Mouse (Mus musculus) bone marrow, adult 2 months (tissue): ENCODE measurements around the gene Atxn1. TPM values are rescaled to one million over a fixed set of nuclear protein-coding genes. Genes with fewer than 3 reads are reported as not detected.
A peak's percentile ranks its signal among the peaks of the same experiment; 100 is the strongest.

Experiments
- H3K27ac ChIP-seq: fragments of 200-500 bp; 2 replicates; pipeline ENCODE4 v1.5.1; 2012; ENCODE audit warnings: low read depth, mild to moderate bottlenecking, control low read depth, inconsistent platforms, low read length; ENCODE audit not compliant: control insufficient read depth, poor library complexity, insufficient read depth
- H3K4me1 ChIP-seq: fragments of 200-500 bp; 2 replicates; pipeline ENCODE4 v1.6.1; 2011; ENCODE audit warnings: low read length; ENCODE audit not compliant: control insufficient read depth, insufficient read depth
- H3K4me3 ChIP-seq: fragments of 200-500 bp; replicated peaks from 2 replicates; pipeline ENCODE3; 2011; ENCODE audit warnings: mild to moderate bottlenecking, low read depth, low read length, control low read depth; ENCODE audit not compliant: control insufficient read depth
- CTCF ChIP-seq: fragments of 200-500 bp; IDR thresholded peaks from 2 replicates; pipeline ENCODE4 v1.5.1; 2011; ENCODE audit warnings: low read length, control low read depth; ENCODE audit not compliant: control insufficient read depth, insufficient read depth
- POLR2A ChIP-seq: fragments of 200-500 bp; IDR thresholded peaks from 2 replicates; pipeline ENCODE4 v1.6.1; 2011; ENCODE audit warnings: low read depth, mild to moderate bottlenecking, control low read depth, low read length, borderline replicate concordance; ENCODE audit not compliant: control insufficient read depth
- WGBS: fragments of 180-500 bp; shearing (Covaris S2); methylation state at CpG from one replicate; pipeline ENCODE4 v1.1.7; 2018; 5-methylcytosine and 5-hydroxymethylcytosine counted together
- polyA plus RNA-seq: library from polyadenylated mRNA; stranded (reverse); fragments of >200 nt; gene quantifications from 2 replicates; pipeline ENCODE4 v1.2.4, GENCODE M21; 2011; ENCODE audit warnings: low replicate concordance; ENCODE audit not compliant: missing spikeins, insufficient read depth, insufficient read length

The Atxn1 gene
- polyA plus RNA-seq, 1 experiment, result 5.8 TPM

GRCm38 (mm10) chr13:45876368-45876760 is 88.4 kb downstream of the Atxn1 start:
- peaks cover 1% of the 10 kb centered on the region; the same call in 1 of the 2 replicates for H3K4me1 ChIP-seq
- 30% methylated on average over 2 of the region's 2 CpGs for WGBS

DNA sequence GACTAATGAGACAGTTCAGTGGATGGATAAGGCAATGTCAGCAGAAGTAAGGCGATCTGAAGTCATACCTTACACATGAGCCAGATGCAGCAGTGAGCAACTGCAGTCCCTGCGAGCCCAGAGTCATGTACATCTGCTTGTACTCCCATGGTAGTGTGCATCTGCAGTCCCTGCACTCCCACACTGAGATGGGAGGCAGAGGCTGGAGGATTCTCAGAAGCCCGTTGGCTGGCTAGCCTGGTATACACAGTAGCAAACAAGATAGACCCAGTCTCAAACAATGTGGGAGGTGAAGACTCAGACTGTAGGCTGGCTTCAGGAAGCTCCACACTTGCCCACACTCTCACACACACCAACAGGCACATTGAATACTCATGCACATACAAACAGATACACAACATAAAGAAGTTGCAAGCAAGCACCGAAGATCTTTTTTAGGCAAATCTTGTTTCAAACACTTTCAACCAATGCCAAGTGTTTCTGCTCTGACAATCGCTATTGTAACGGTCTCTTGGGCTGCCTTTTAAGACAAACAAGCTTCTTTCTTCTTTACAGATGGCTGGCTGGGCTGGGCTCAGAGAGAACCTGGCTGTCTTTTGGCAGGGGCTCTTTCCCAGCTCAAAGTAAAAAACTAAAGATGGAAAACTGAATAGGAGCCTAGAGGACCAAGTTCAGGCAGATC is 89.0 kb downstream of the Atxn1 start:
- 61% methylated on average over 6 of the region's 6 CpGs for WGBS
- peaks cover 1% of the 10 kb centered on the region; the same call in 1 of the 2 replicates for H3K4me1 ChIP-seq
- H3K4me3 ChIP-seq, result no peak overlapping the region

More at GRCm38 (mm10) chr13:45876368-45876760, 88.4 kb downstream of the Atxn1 start:
- TF ChIP-seq POLR2A (no peak), CTCF (no peak)
- Histone ChIP-seq H3K4me3 (no peak overlapping the region), H3K27ac (no peak overlapping the region)

GRCm38 (mm10) chr13:45874196-45874595 is 90.6 kb downstream of the Atxn1 start:
- 91% methylated on average over 4 of the region's 4 CpGs for WGBS
- TF ChIP-seq POLR2A (no peak), CTCF (no peak)
- Histone ChIP-seq H3K27ac (no peak overlapping the region), H3K4me3 (no peak overlapping the region), H3K4me1 (peaks cover 1% of the 10 kb centered on the region; the same call in 1 of the 2 replicates)

More for the DNA sequence above, 89.0 kb downstream of the Atxn1 start:
- TF ChIP-seq POLR2A, result no peak
- TF ChIP-seq CTCF, result no peak
- H3K27ac ChIP-seq, result no peak overlapping the region

- Histone ChIP-seq H3K4me3 (no peak overlapping the region), H3K27ac (no peak overlapping the region), H3K4me1 (peaks cover 1% of the 10 kb centered on the region; the same call in 1 of the 2 replicates)
- no peak for TF ChIP-seq CTCF
- no peak for TF ChIP-seq POLR2A
- 63% methylated on average over 7 of the region's 7 CpGs for WGBS
These were observed 91.8 kb downstream of the Atxn1 start for GRCm38 (mm10) chr13:45872966-45873365.

- H3K4me3 ChIP-seq, result peak overlapping the region; percentile 77
- peak overlapping the region; percentile 28 for H3K27ac ChIP-seq
- no peak for TF ChIP-seq CTCF
- TF ChIP-seq POLR2A, result no peak
- 7% methylated on average over 14 of the region's 14 CpGs for WGBS
- H3K4me1 ChIP-seq, result peaks cover 1% of the 10 kb centered on the region; the same call in 1 of the 2 replicates
These were observed 92.6 kb downstream of the Atxn1 start for GRCm38 (mm10) chr13:45872041-45872746.

DNA sequence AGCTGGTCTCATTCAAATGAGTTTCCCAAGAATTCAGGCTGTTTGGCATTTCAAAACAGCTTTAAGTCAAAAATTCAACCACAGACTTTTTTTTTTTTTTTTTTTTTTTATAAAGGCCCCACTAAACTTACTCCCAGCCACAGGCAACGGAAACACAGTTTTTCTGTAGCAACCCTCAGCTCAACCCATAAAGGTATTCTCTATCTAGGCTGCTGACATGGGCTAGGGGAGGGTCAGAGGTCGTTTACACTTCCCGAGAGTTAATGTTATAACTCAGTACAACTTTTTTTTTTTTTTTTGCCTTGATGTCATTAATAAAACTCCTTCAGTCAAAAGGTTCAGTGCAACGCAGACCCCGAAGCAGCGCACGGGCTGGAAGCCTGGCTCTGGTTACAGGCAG is 93.3 kb downstream of the Atxn1 start:
- TF ChIP-seq POLR2A (no peak), CTCF (no peak)
- Histone ChIP-seq H3K4me1 (peaks cover 1% of the 10 kb centered on the region; the same call in 1 of the 2 replicates), H3K4me3 (peak overlapping the region; percentile 77), H3K27ac (no peak overlapping the region; the same call in 1 of the 2 replicates)
- WGBS, result 15% methylated on average over 7 of the region's 7 CpGs

DNA sequence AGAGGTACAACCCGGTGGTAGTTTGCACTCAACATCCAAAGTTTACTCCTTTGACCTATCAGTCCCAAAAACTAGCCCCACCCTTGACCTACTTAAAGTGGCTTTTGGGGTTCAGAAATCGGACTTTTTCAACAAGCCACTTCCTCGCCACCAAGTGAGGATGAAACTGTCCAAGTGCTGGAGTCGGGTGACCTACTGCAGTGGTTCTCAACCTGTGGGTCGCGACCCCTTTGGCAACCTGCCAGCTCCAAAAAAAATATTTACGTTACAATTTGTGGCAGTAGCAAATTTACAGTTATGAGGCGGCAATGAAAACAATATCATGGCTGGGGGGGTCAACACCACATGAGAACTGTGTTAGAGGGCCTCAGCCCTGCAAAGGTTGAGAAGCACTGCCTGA is 95.9 kb downstream of the Atxn1 start:
- Histone ChIP-seq H3K4me1 (no peaks in the 10 kb centered on the region; the same call in 1 of the 2 replicates), H3K4me3 (no peak overlapping the region), H3K27ac (no peak overlapping the region)
- TF ChIP-seq POLR2A, result no peak
- no peak for TF ChIP-seq CTCF
- 56% methylated on average over 8 of the region's 8 CpGs for WGBS

DNA sequence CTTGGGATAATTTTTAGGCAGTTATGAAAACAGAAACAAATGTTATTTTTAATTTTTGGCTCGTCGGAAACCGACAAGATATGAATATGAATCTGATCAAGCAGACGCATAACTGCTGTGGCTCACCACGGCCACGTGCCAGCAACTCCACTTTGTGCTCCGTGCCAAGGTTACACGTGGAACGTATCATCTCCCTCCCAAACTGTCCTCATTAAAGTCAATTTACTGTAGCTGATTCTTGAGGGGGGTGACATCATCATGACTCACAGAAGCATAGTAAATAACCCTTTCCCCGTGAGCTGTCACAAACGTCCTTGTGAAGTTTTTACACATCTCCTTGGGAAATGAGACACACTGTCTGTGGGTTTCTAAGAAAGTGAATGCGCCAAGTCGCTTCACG is 97.5 kb downstream of the Atxn1 start:
- H3K27ac ChIP-seq, result no peak overlapping the region
- H3K4me3 ChIP-seq, result no peak overlapping the region
- TF ChIP-seq POLR2A (no peak), CTCF (no peak)
- H3K4me1 ChIP-seq, result no peaks in the 10 kb centered on the region; the same call in 1 of the 2 replicates
- WGBS, result 61% methylated on average over 14 of the region's 14 CpGs
